Mouse (Mus musculus) lung, embryonic 16.5 days (tissue): ENCODE data around the gene 4930404N11Rik. TPM values are rescaled to one million over a fixed set of nuclear protein-coding genes. Genes with fewer than 3 reads are reported as not detected.

ENCODE experiments used
- ATAC-seq: fragments of 200-750 bp; cut with Nextera tagmentation; 2 replicates; pipeline ENCODE4 v1.8.0; 2017; ENCODE audit warnings: low read depth, mild to moderate bottlenecking, moderate library complexity
- H3K27ac ChIP-seq: fragments of 300-500 bp; sonication (generic); 2 replicates; pipeline ENCODE4 v1.5.1; 2014; ENCODE audit warnings: mild to moderate bottlenecking, control low read depth, low read length
- H3K27me3 ChIP-seq: fragments of 300-500 bp; sonication (generic); 2 replicates; pipeline ENCODE4 v1.6.1; 2014; ENCODE audit warnings: low read depth, low read length, mixed read lengths; ENCODE audit not compliant: control insufficient read depth, insufficient read depth
- H3K36me3 ChIP-seq: fragments of 300-500 bp; sonication (generic); 2 replicates; pipeline ENCODE4 v1.6.1; 2014; ENCODE audit warnings: low read length; ENCODE audit not compliant: control insufficient read depth, insufficient read depth
- H3K4me1 ChIP-seq: fragments of 300-500 bp; sonication (generic); replicated peaks from 2 replicates; pipeline ENCODE4 v1.6.1; 2014; ENCODE audit warnings: low read length, mixed read lengths; ENCODE audit not compliant: control insufficient read depth, insufficient read depth
- H3K4me2 ChIP-seq: fragments of 300-500 bp; sonication (generic); 2 replicates; pipeline ENCODE4 v1.6.1; 2014; ENCODE audit warnings: low read depth, low read length, control low read depth
- H3K4me3 ChIP-seq: fragments of 300-500 bp; sonication (generic); 2 replicates; pipeline ENCODE4 v1.5.1; 2014; ENCODE audit warnings: mild to moderate bottlenecking, low read length, control low read depth
- H3K9ac ChIP-seq: fragments of 300-500 bp; sonication (generic); 2 replicates; pipeline ENCODE4 v1.6.1; 2014; ENCODE audit warnings: low read length, control low read depth
- H3K9me3 ChIP-seq: fragments of 300-500 bp; sonication (generic); 2 replicates; pipeline ENCODE4 v1.6.1; 2016; ENCODE audit warnings: low read length; ENCODE audit not compliant: control insufficient read depth
- WGBS: fragments of 180-500 bp; shearing (Covaris S2); extraction: QIAGEN DNeasy Blood & Tissue Kit; methylation state at CpG from one replicate; pipeline ENCODE4 v1.1.7; 2014; 5-methylcytosine and 5-hydroxymethylcytosine counted together
- microRNA-seq: library from miRNA; unstranded; fragments of <30 nt; microRNA quantifications from one replicate; pipeline ENCODE4, GENCODE M21; 2016
- polyA plus RNA-seq: library from polyadenylated mRNA; unstranded; fragments of >200 nt; fragmentation: Nextera tagmentation; extraction: Ambion mirVana; gene quantifications from 2 replicates; pipeline ENCODE4 v1.2.1, GENCODE M21; 2015

Gene 4930404N11Rik
- polyA plus RNA-seq, 1 experiment from 2014 or later, result 2.0 TPM

GRCm38 (mm10) chr10:81314201-81314600 lies 51.4 kb downstream of the 4930404N11Rik start:
- H3K4me1 ChIP-seq, result peaks cover 29% of the 10 kb centered on the region
- no peak overlapping the region for H3K9ac ChIP-seq
- no peak for ATAC-seq
- H3K27me3 ChIP-seq, result no peaks in the 10 kb centered on the region
- no peak overlapping the region for H3K27ac ChIP-seq
- no peak overlapping the region for H3K4me2 ChIP-seq
- no peak overlapping the region for H3K4me3 ChIP-seq
- WGBS, result 82% methylated on average over 7 of the region's 7 CpGs
- H3K36me3 ChIP-seq, result peaks cover 50% of the 10 kb centered on the region
- H3K9me3 ChIP-seq, result no peaks in the 10 kb centered on the region

DNA sequence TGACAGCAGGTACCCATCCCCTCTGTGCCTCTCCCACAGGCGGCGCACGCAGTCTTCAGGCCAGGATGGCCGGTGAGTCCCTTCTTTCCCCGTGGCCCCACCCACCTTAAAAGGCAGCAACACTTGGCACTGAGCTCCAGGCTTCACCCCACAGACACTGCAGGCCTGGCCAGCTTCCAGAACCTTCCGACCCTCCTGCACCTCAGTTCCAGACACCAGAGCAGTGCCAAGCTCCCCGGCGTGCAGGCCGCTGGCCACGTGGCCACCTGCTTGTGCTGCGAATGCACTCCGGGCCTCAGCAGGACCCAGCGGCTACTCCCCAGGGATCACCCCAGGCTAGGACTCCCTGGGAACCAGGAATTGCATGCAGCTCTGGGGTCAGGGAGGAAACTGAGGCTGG lies 52.0 kb downstream of the 4930404N11Rik start:
- Histone ChIP-seq H3K27me3 (no peaks in the 10 kb centered on the region), H3K9ac (no peak overlapping the region), H3K4me3 (no peak overlapping the region), H3K9me3 (no peaks in the 10 kb centered on the region), H3K36me3 (peaks cover 57% of the 10 kb centered on the region), H3K27ac (no peak overlapping the region), H3K4me2 (no peak overlapping the region), H3K4me1 (peaks cover 22% of the 10 kb centered on the region)
- WGBS, result 86% methylated on average over 13 of the region's 13 CpGs
- ATAC-seq, result no peak

Small RNA genes within 50 kb of the gene (microRNA-seq; reads per million reads assigned to microRNA genes)
- not detected for gene Mir6913

Other genes starting within 250 kb of the 4930404N11Rik start
- gene Zbtb7a, start 230.6 kb downstream of the 4930404N11Rik start, polyA plus RNA-seq, result 31.5 and 31.6 TPM in 2 replicates
- gene Pias4, start 197.9 kb downstream of the 4930404N11Rik start, polyA plus RNA-seq, result 35.5 and 41.8 TPM in 2 replicates
- 589 and 620 TPM in 2 replicates for gene Eef2, start 189.2 kb downstream of the 4930404N11Rik start, polyA plus RNA-seq
- gene Dapk3, start 182.8 kb downstream of the 4930404N11Rik start, polyA plus RNA-seq, result 37.5 and 40.5 TPM in 2 replicates
- not detected in 2 replicates for gene 4930442H23Rik, start 182.0 kb downstream of the 4930404N11Rik start, polyA plus RNA-seq
- gene Nmrk2, start 163.8 kb downstream of the 4930404N11Rik start, polyA plus RNA-seq, result 0.11 and 0.31 TPM in 2 replicates
- 0.36 and 0.39 TPM in 2 replicates for gene Atcay, start 135.0 kb downstream of the 4930404N11Rik start, polyA plus RNA-seq
- gene Zfr2, start 132.7 kb downstream of the 4930404N11Rik start, polyA plus RNA-seq, result 5.0 and 6.0 TPM in 2 replicates
- gene Matk, start 112.9 kb downstream of the 4930404N11Rik start, polyA plus RNA-seq, result 2.9 and 3.5 TPM in 2 replicates
- gene Mrpl54, start 98.9 kb downstream of the 4930404N11Rik start, polyA plus RNA-seq, result 202 and 210 TPM in 2 replicates
- 61.2 and 69.2 TPM in 2 replicates for gene Apba3, start 98.9 kb downstream of the 4930404N11Rik start, polyA plus RNA-seq
- gene Tjp3, start 74.2 kb downstream of the 4930404N11Rik start, polyA plus RNA-seq, result 29.3 and 32.9 TPM in 2 replicates
- gene Pip5k1c, start 72.9 kb downstream of the 4930404N11Rik start, polyA plus RNA-seq, result 41.0 and 43.1 TPM in 2 replicates
- gene Cactin, start 44.7 kb downstream of the 4930404N11Rik start, polyA plus RNA-seq, result 36.6 and 37.9 TPM in 2 replicates
- 18.6 and 19.6 TPM in 2 replicates for gene Tbxa2r, start 37.1 kb downstream of the 4930404N11Rik start, polyA plus RNA-seq
- gene Gipc3, start 22.6 kb downstream of the 4930404N11Rik start, polyA plus RNA-seq, result 0.05 and 0.10 TPM in 2 replicates
- 90.6 and 93.2 TPM in 2 replicates for gene Hmg20b, start 15.3 kb downstream of the 4930404N11Rik start, polyA plus RNA-seq
- 13.7 and 13.9 TPM in 2 replicates for gene Mfsd12, start 8.3 kb downstream of the 4930404N11Rik start, polyA plus RNA-seq
- 95.4 and 105 TPM in 2 replicates for gene Fzr1, start 12.7 kb upstream of the 4930404N11Rik start, polyA plus RNA-seq
- gene Dohh, start 18.6 kb upstream of the 4930404N11Rik start, polyA plus RNA-seq, result 71.4 and 73.1 TPM in 2 replicates
- gene Gm48551, start 18.6 kb upstream of the 4930404N11Rik start, polyA plus RNA-seq, result 3.0 and 3.1 TPM in 2 replicates
- gene Gm48552, start 23.2 kb upstream of the 4930404N11Rik start, polyA plus RNA-seq, result 1.2 and 1.7 TPM in 2 replicates
- 7.9 and 9.0 TPM in 2 replicates for gene Smim24, start 27.2 kb upstream of the 4930404N11Rik start, polyA plus RNA-seq
- gene Nfic, start 89.8 kb upstream of the 4930404N11Rik start, polyA plus RNA-seq, result 92.5 and 106 TPM in 2 replicates
- gene Celf5, start 116.9 kb upstream of the 4930404N11Rik start, polyA plus RNA-seq, result 0.40 and 0.67 TPM in 2 replicates
- 82.9 and 83.6 TPM in 2 replicates for gene Ncln, start 130.6 kb upstream of the 4930404N11Rik start, polyA plus RNA-seq
- 2.8 and 4.1 TPM in 2 replicates for gene S1pr4, start 134.3 kb upstream of the 4930404N11Rik start, polyA plus RNA-seq
- gene Gna15, start 158.4 kb upstream of the 4930404N11Rik start, polyA plus RNA-seq, result 1.8 and 2.2 TPM in 2 replicates
- 68.7 and 70.9 TPM in 2 replicates for gene Gna11, start 179.4 kb upstream of the 4930404N11Rik start, polyA plus RNA-seq
- gene Aes, start 193.7 kb upstream of the 4930404N11Rik start, polyA plus RNA-seq, result 377 and 416 TPM in 2 replicates
- gene Tle2, start 208.7 kb upstream of the 4930404N11Rik start, polyA plus RNA-seq, result 51.2 and 53.3 TPM in 2 replicates
- gene Tle6, start 235.3 kb upstream of the 4930404N11Rik start, polyA plus RNA-seq, result 30.1 and 33.8 TPM in 2 replicates
- gene BC025920, start 240.5 kb upstream of the 4930404N11Rik start, polyA plus RNA-seq, result 0.24 and 0.98 TPM in 2 replicates